Mouse (Mus musculus): ENCODE results near the gene Olfr979. TPM values are rescaled to one million over a fixed set of nuclear protein-coding genes. Genes with fewer than 3 reads are reported as not detected.
"Not testable (repeated sequence)": the region's sequence is repeated elsewhere in the genome, so short reads cannot be mapped to it uniquely, and the experiment has no call there.

Olfr979 gene
- 0.15 TPM in 1 of 2 replicates, not detected in the other for polyA plus RNA-seq (2012; rRNA removed)
- not detected in 2 replicates for polyA plus RNA-seq (2014; fragmentation: Nextera tagmentation; extraction: Ambion mirVana)

DNA sequence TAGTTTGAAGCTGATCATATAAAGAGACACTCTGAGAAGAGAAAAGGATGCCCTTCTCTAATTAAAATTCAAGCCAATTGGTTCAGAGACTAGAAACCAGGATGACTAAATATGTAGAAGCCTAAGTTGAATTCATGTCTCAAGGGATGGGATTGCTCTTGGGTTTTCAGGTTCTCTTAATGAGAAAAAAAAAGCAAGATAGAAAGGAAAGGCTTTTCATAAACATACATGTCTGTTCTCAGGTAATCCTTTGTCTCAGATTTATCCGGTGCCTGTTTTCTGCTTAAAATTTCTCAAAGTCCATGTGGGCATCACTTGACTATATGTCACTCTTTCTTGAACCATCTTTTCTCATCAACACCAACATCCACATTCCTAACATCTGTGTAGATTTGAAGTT is at the start of gene Olfr979:
TSS of gene Olfr979 (minus strand) at position 101 of the 400 bp plus-strand sequence.
- ATAC-seq (ENCODE audit: low FRiP score, low read depth) (no peak), DNase-seq (ENCODE audit: low spot score) (no peak)
- TF ChIP-seq POLR2A (IDR thresholded peaks at IDR 0.05; ENCODE audit: borderline replicate concordance, extremely low read depth, insufficient read depth, insufficient read length): no peak
- H3K9me3 ChIP-seq (ENCODE audit: control insufficient read depth, low read length): no peaks in the 10 kb centered on the region
- no peak within 1 kb of the TSS for H3K27ac ChIP-seq (replicated peaks; ENCODE audit: low read depth, low read length)
- no peaks in the 10 kb centered on the region for H3K4me1 ChIP-seq (ENCODE audit: control insufficient read depth, insufficient read depth, low read length)
- H3K4me3 ChIP-seq (replicated peaks; ENCODE audit: low read length): no peak within 1 kb of the TSS
- H3K36me3 ChIP-seq (ENCODE audit: control insufficient read depth, insufficient read depth, low read length): no peaks in the 10 kb centered on the region
- no peak within 1 kb of the TSS for H3K4me2 ChIP-seq (replicated peaks; ENCODE audit: low read depth, low read length, severe bottlenecking)
- WGBS: 93% methylated on average over 1 of the region's 1 CpGs
- no peaks in the 10 kb centered on the region for H3K27me3 ChIP-seq (ENCODE audit: control insufficient read depth, insufficient read depth, low read length)
- H3K9ac ChIP-seq (ENCODE audit: low read depth, low read length, severe bottlenecking): no peak within 1 kb of the TSS

GRCm38 (mm10) chr9:40050138-40050537 is 46.9 kb upstream of the Olfr979 start:
- Histone ChIP-seq H3K4me1 (ENCODE audit: control insufficient read depth, insufficient read depth, low read length) (no peaks in the 10 kb centered on the region), H3K4me2 (replicated peaks; ENCODE audit: low read depth, low read length, severe bottlenecking) (no peak overlapping the region), H3K4me3 (replicated peaks; ENCODE audit: low read length) (no peak overlapping the region), H3K27ac (replicated peaks; ENCODE audit: low read depth, low read length) (no peak overlapping the region), H3K9me3 (ENCODE audit: control insufficient read depth, low read length) (no peaks in the 10 kb centered on the region), H3K36me3 (ENCODE audit: control insufficient read depth, insufficient read depth, low read length) (no peaks in the 10 kb centered on the region), H3K9ac (ENCODE audit: low read depth, low read length, severe bottlenecking) (no peak overlapping the region), H3K27me3 (ENCODE audit: control insufficient read depth, insufficient read depth, low read length) (no peaks in the 10 kb centered on the region)
- TF ChIP-seq POLR2A (IDR thresholded peaks at IDR 0.05; ENCODE audit: borderline replicate concordance, extremely low read depth, insufficient read depth, insufficient read length): no peak
- 91% methylated on average over 19 of the region's 19 CpGs for WGBS
- ATAC-seq (ENCODE audit: low FRiP score, low read depth): no peak
- no peak for DNase-seq (ENCODE audit: low spot score)

DNA sequence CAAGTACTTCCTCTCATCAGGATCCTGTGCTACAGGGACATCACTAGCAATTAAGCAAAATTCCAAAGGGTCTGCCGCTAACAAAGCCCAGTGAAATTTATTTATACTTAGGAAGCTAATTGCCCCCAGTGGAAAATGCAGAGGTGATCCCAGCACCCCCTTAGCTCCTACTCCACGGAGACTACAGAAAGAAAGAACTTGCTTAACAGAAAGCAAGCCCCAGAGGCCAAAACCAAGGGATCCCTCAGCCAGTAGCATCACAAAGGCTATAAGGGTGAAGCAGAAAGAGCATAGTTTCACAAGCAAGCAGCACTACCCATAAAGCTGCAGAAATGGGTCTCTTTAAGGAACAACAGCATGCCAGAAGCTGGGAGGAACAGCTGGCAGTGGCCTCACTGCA is 17.9 kb upstream of the Olfr979 start, which contains the start of gene Olfr981:
TSS of gene Olfr981 (plus strand) at position 301 of the 400 bp plus-strand sequence.
- Histone ChIP-seq H3K4me3 (replicated peaks; ENCODE audit: low read length) (no peak within 1 kb of the TSS), H3K27ac (replicated peaks; ENCODE audit: low read depth, low read length) (no peak within 1 kb of the TSS), H3K36me3 (ENCODE audit: control insufficient read depth, insufficient read depth, low read length) (no peaks in the 10 kb centered on the region), H3K4me1 (ENCODE audit: control insufficient read depth, insufficient read depth, low read length) (no peaks in the 10 kb centered on the region), H3K4me2 (replicated peaks; ENCODE audit: low read depth, low read length, severe bottlenecking) (no peak within 1 kb of the TSS), H3K9me3 (ENCODE audit: control insufficient read depth, low read length) (no peaks in the 10 kb centered on the region), H3K27me3 (ENCODE audit: control insufficient read depth, insufficient read depth, low read length) (no peaks in the 10 kb centered on the region), H3K9ac (ENCODE audit: low read depth, low read length, severe bottlenecking) (no peak within 1 kb of the TSS)
- DNase-seq (ENCODE audit: low spot score): no peak
- no peak for TF ChIP-seq POLR2A (IDR thresholded peaks at IDR 0.05; ENCODE audit: borderline replicate concordance, extremely low read depth, insufficient read depth, insufficient read length)
- 66% methylated on average over 2 of the region's 2 CpGs for WGBS
- ATAC-seq (ENCODE audit: low FRiP score, low read depth): no peak

DNA sequence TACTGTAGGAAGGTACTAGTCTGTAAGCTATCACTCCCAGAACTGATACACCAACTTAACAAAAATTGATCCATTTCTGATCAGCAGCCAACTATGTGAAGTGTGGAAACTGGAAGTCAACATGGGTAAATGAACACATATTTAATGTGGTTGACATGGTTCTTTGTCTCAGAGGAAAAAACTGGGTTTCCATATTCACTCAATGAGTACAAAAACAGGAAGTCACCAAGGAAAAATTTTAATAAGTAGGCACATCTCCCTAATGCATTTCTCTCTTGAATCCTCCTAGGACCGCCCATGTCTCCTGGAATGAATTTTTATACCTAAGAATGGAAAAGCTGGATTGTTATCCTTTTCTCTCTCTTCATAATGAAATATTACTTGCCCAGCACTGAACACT is 6.2 kb upstream of the Olfr979 start, which contains the start of gene Olfr980:
TSS of gene Olfr980 (minus strand) at position 101 of the 400 bp plus-strand sequence.
- Histone ChIP-seq H3K4me3 (replicated peaks; ENCODE audit: low read length) (no peak within 1 kb of the TSS), H3K9ac (ENCODE audit: low read depth, low read length, severe bottlenecking) (no peak within 1 kb of the TSS), H3K4me1 (ENCODE audit: control insufficient read depth, insufficient read depth, low read length) (no peaks in the 10 kb centered on the region), H3K36me3 (ENCODE audit: control insufficient read depth, insufficient read depth, low read length) (no peaks in the 10 kb centered on the region), H3K27ac (replicated peaks; ENCODE audit: low read depth, low read length) (no peak within 1 kb of the TSS), H3K9me3 (ENCODE audit: control insufficient read depth, low read length) (no peaks in the 10 kb centered on the region), H3K4me2 (replicated peaks; ENCODE audit: low read depth, low read length, severe bottlenecking) (no peak within 1 kb of the TSS), H3K27me3 (ENCODE audit: control insufficient read depth, insufficient read depth, low read length) (no peaks in the 10 kb centered on the region)
- WGBS: 84% methylated on average over 1 of the region's 1 CpGs
- DNase-seq (ENCODE audit: low spot score): no peak
- no peak for ATAC-seq (ENCODE audit: low FRiP score, low read depth)
- no peak for TF ChIP-seq POLR2A (IDR thresholded peaks at IDR 0.05; ENCODE audit: borderline replicate concordance, extremely low read depth, insufficient read depth, insufficient read length)

DNA sequence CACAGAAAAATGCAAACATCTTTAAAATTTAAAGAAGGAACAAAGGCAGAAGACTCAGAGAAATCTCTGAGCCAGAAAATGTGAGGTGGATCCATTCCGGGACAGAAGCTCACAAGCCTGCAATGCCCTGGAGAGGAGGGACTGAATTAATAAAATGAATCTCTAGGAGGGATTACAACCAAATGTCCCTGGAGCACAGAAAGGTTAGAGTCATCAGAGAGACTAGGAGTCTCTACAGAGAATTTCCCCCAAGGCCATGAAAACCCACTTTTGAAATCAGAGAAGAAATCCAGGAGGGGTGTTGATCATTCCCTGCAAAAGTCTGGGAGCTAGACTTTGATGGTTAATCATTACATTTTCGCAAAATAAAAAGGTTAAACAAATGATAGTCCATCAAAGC is 11.5 kb downstream of the Olfr979 start, which contains the start of gene Olfr978:
TSS of gene Olfr978 (plus strand) at position 301 of the 400 bp plus-strand sequence.
- Histone ChIP-seq H3K4me1 (ENCODE audit: control insufficient read depth, insufficient read depth, low read length) (no peaks in the 10 kb centered on the region), H3K9ac (ENCODE audit: low read depth, low read length, severe bottlenecking) (no peak within 1 kb of the TSS), H3K27me3 (ENCODE audit: control insufficient read depth, insufficient read depth, low read length) (no peaks in the 10 kb centered on the region), H3K9me3 (ENCODE audit: control insufficient read depth, low read length) (no peaks in the 10 kb centered on the region), H3K4me2 (replicated peaks; ENCODE audit: low read depth, low read length, severe bottlenecking) (no peak within 1 kb of the TSS), H3K27ac (replicated peaks; ENCODE audit: low read depth, low read length) (no peak within 1 kb of the TSS), H3K36me3 (ENCODE audit: control insufficient read depth, insufficient read depth, low read length) (no peaks in the 10 kb centered on the region), H3K4me3 (replicated peaks; ENCODE audit: low read length) (no peak within 1 kb of the TSS)
- ATAC-seq (ENCODE audit: low FRiP score, low read depth) (no peak), DNase-seq (ENCODE audit: low spot score) (no peak)
- no peak for TF ChIP-seq POLR2A (IDR thresholded peaks at IDR 0.05; ENCODE audit: borderline replicate concordance, extremely low read depth, insufficient read depth, insufficient read length)
- WGBS: 85% methylated on average over 2 of the region's 2 CpGs

DNA sequence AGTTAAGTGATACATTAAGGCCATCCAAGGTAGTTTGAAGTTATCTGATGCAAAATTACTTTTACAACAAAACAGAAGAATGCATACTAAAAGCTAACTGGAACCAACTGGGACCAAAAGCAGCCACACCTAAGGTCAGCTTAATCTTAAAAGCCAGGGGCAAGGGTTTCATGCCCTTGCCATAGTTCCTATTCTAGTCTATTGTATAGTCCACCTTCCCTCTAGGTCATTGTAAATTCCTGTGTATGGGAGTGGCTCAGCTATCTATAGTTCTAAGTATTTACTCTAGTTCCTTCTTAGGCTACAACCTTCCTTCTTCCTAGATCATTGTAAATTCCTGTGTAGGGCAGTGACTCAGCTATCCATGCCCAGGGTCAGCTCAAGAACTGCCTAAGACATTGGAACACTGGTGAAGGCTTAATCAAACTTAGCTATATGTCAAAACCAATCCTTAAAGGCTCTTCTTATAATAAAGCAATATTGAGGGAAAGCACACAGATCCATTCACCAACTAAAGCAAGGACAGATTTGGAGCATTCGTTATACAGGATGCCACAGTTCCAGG is 26.6 kb downstream of the Olfr979 start:
- H3K36me3 ChIP-seq (ENCODE audit: control insufficient read depth, insufficient read depth, low read length): not testable (repeated sequence)
- 87% methylated on average over 1 of the region's 1 CpGs for WGBS

GRCm38 (mm10) chr9:39961033-39961432 is 42.2 kb downstream of the Olfr979 start, which contains the start of gene Olfr976:
Gene Olfr976, minus strand, starts transcription at chr9:39961133.
- not testable (repeated sequence) for H3K27ac ChIP-seq (replicated peaks; ENCODE audit: low read depth, low read length); H3K36me3 ChIP-seq (ENCODE audit: control insufficient read depth, insufficient read depth, low read length); H3K4me2 ChIP-seq (replicated peaks; ENCODE audit: low read depth, low read length, severe bottlenecking); DNase-seq (ENCODE audit: low spot score); H3K9me3 ChIP-seq (ENCODE audit: control insufficient read depth, low read length); H3K9ac ChIP-seq (ENCODE audit: low read depth, low read length, severe bottlenecking); H3K4me3 ChIP-seq (replicated peaks; ENCODE audit: low read length); H3K27me3 ChIP-seq (ENCODE audit: control insufficient read depth, insufficient read depth, low read length); ATAC-seq (ENCODE audit: low FRiP score, low read depth); H3K4me1 ChIP-seq (ENCODE audit: control insufficient read depth, insufficient read depth, low read length)
- 80% methylated on average over 7 of the region's 9 CpGs for WGBS

More for the DNA sequence above, 26.6 kb downstream of the Olfr979 start:
- not testable (repeated sequence) for H3K4me1 ChIP-seq (ENCODE audit: control insufficient read depth, insufficient read depth, low read length); DNase-seq (ENCODE audit: low spot score); H3K9ac ChIP-seq (ENCODE audit: low read depth, low read length, severe bottlenecking); H3K4me2 ChIP-seq (replicated peaks; ENCODE audit: low read depth, low read length, severe bottlenecking); H3K4me3 ChIP-seq (replicated peaks; ENCODE audit: low read length); H3K27ac ChIP-seq (replicated peaks; ENCODE audit: low read depth, low read length); H3K27me3 ChIP-seq (ENCODE audit: control insufficient read depth, insufficient read depth, low read length); ATAC-seq (ENCODE audit: low FRiP score, low read depth); H3K9me3 ChIP-seq (ENCODE audit: control insufficient read depth, low read length)
